Comparison of ENCODE assay signal across 8 mouse cellular contexts in genomic region chr9:37613182-37613910, GRCm38 (mm10). TPM values are rescaled to one million over a fixed set of nuclear protein-coding genes. Genes with fewer than 3 reads are reported as not detected.
DNase-seq lines count a peak whose midpoint lies in the region; ATAC-seq and TF ChIP-seq lines count a peak whose summit lies in the region.

Gene Spa17, minus strand, starts transcription at chr9:37613722.

- H3K79me2 ChIP-seq in heart, adult 2 months (replicated peaks; ENCODE audit: control insufficient read depth, insufficient read depth, low read length), result no peaks in the 10 kb centered on the region

- peak within 1 kb of the TSS; percentile 56 for H3K4me2 ChIP-seq in embryonic facial prominence, embryonic 14.5 days (ENCODE audit: low read depth, low read length)
- H3K4me2 ChIP-seq in limb, embryonic 13.5 days (replicated peaks), result peak within 1 kb of the TSS; percentile 67
- peak within 1 kb of the TSS; percentile 84 for H3K4me2 ChIP-seq in midbrain, embryonic 16.5 days (ENCODE audit: low read length)

- DNase-seq in 3T3-L1 (ENCODE audit: low read depth, low spot score), result peak; percentile 89
- peak; percentile 71 to 80 for DNase-seq in adrenal gland, postnatal 4 days (ENCODE audit: low spot score in 2 of 2)
- peak; percentile 97 for DNase-seq in embryonic facial prominence, embryonic 14.5 days (ENCODE audit: low spot score)
- peak; percentile 90 to 91 for DNase-seq in heart, adult 2 months
- peak; percentile 88 to 90 for DNase-seq in kidney, adult 8-10 months
- DNase-seq in spleen, postnatal 10 days (ENCODE audit: low spot score in 2 of 2), result peak; percentile 78 to 91

- intact Hi-C loops in heart, adult 2 months (cut with DNase I), result loop anchor here (1.0 to 2.0 kb wide), 5 partner anchors 45 to 265 kb away; partner anchors contain the start of gene Ccdc15

- H3K9me3 ChIP-seq in embryonic facial prominence, embryonic 14.5 days (ENCODE audit: control insufficient read depth, low read length), result no peaks in the 10 kb centered on the region
- no peaks in the 10 kb centered on the region for H3K9me3 ChIP-seq in limb, embryonic 13.5 days
- H3K9me3 ChIP-seq in midbrain, embryonic 16.5 days (replicated peaks; ENCODE audit: control insufficient read depth, low read length, poor library complexity, severe bottlenecking), result no peaks in the 10 kb centered on the region

- peak within 1 kb of the TSS; percentile 80 for H3K9ac ChIP-seq in embryonic facial prominence, embryonic 14.5 days (ENCODE audit: low read depth, low read length)
- peak within 1 kb of the TSS; percentile 76 for H3K9ac ChIP-seq in heart, adult 2 months (ENCODE audit: low read depth, low read length)
- peak within 1 kb of the TSS; percentile 75 for H3K9ac ChIP-seq in limb, embryonic 13.5 days
- H3K9ac ChIP-seq in midbrain, embryonic 16.5 days (ENCODE audit: low read depth, low read length), result peak within 1 kb of the TSS; percentile 86

- H3K36me3 ChIP-seq in embryonic facial prominence, embryonic 14.5 days (ENCODE audit: control insufficient read depth, insufficient read depth, low read length), result no peaks in the 10 kb centered on the region
- H3K36me3 ChIP-seq in heart, adult 2 months (ENCODE audit: control insufficient read depth, insufficient read depth, low read length), result no peaks in the 10 kb centered on the region
- no peaks in the 10 kb centered on the region for H3K36me3 ChIP-seq in limb, embryonic 13.5 days
- no peaks in the 10 kb centered on the region for H3K36me3 ChIP-seq in midbrain, embryonic 16.5 days (ENCODE audit: control insufficient read depth, insufficient read depth, low read length)

- TF ChIP-seq POLR2A in heart, adult 2 months (IDR thresholded peaks at IDR 0.05; ENCODE audit: insufficient read depth, low read depth, low read length), result peak; percentile 57

- H3K4me3 ChIP-seq in embryonic facial prominence, embryonic 14.5 days (ENCODE audit: low read depth, low read length), result peak within 1 kb of the TSS; percentile 58
- H3K4me3 ChIP-seq in heart, adult 2 months, result peak within 1 kb of the TSS; percentile 87
- peak within 1 kb of the TSS; percentile 71 for H3K4me3 ChIP-seq in limb, embryonic 13.5 days
- H3K4me3 ChIP-seq in midbrain, embryonic 16.5 days (ENCODE audit: low read depth, low read length), result peak within 1 kb of the TSS; percentile 67

- H3K27me3 ChIP-seq in embryonic facial prominence, embryonic 14.5 days (replicated peaks; ENCODE audit: control insufficient read depth, insufficient read depth, low read length), result no peaks in the 10 kb centered on the region
- no peaks in the 10 kb centered on the region for H3K27me3 ChIP-seq in heart, adult 2 months (ENCODE audit: control insufficient read depth, insufficient read depth, low read length)
- H3K27me3 ChIP-seq in limb, embryonic 13.5 days, result peaks cover 14% of the 10 kb centered on the region; the same call in 1 of the 2 replicates
- H3K27me3 ChIP-seq in midbrain, embryonic 16.5 days (ENCODE audit: control insufficient read depth, insufficient read depth, low read depth, low read length), result no peaks in the 10 kb centered on the region; the same call in 1 of the 2 replicates

- peak; percentile 36; the same call in 1 of the 2 replicates for TF ChIP-seq EP300 in heart, adult 2 months (IDR thresholded peaks at IDR 0.05; ENCODE audit: insufficient read depth, low read depth, low read length)

- WGBS in embryonic facial prominence, embryonic 14.5 days, result under 1% methylated on average over 45 of the region's 45 CpGs
- WGBS in heart, adult 2 months, result under 1% methylated on average over 45 of the region's 45 CpGs
- under 1% methylated on average over 45 of the region's 45 CpGs for WGBS in limb, embryonic 13.5 days
- under 1% methylated on average over 45 of the region's 45 CpGs for WGBS in midbrain, embryonic 16.5 days

- ATAC-seq in embryonic facial prominence, embryonic 14.5 days (ENCODE audit: low read depth), result peak; percentile 97
- peak; percentile 96 for ATAC-seq in limb, embryonic 13.5 days (ENCODE audit: low FRiP score, low read depth)
- peak; percentile 95 for ATAC-seq in midbrain, embryonic 16.5 days

- H3K27ac ChIP-seq in embryonic facial prominence, embryonic 14.5 days (replicated peaks; ENCODE audit: low read depth, low read length), result peak within 1 kb of the TSS; percentile 76
- peak within 1 kb of the TSS; percentile 84 for H3K27ac ChIP-seq in heart, adult 2 months
- H3K27ac ChIP-seq in limb, embryonic 13.5 days, result peak within 1 kb of the TSS; percentile 52; the same call in 1 of the 2 replicates
- peak within 1 kb of the TSS; percentile 93 for H3K27ac ChIP-seq in midbrain, embryonic 16.5 days (ENCODE audit: low read length)

- H3K4me1 ChIP-seq in embryonic facial prominence, embryonic 14.5 days (ENCODE audit: control insufficient read depth, insufficient read depth, low read length), result peaks cover 3% of the 10 kb centered on the region
- H3K4me1 ChIP-seq in heart, adult 2 months (ENCODE audit: control insufficient read depth, insufficient read depth, low read length), result no peaks in the 10 kb centered on the region; the same call in none of the 2 replicates
- peaks cover 11% of the 10 kb centered on the region for H3K4me1 ChIP-seq in limb, embryonic 13.5 days
- H3K4me1 ChIP-seq in midbrain, embryonic 16.5 days (ENCODE audit: control insufficient read depth, insufficient read depth, low read length), result peaks cover 5% of the 10 kb centered on the region

- no peak for TF ChIP-seq CTCF in heart, adult 2 months (IDR thresholded peaks at IDR 0.05)

RNA-seq across cellular contexts. Expression of gene Spa17, which starts in this region (rescaled TPM):
- total RNA-seq in adrenal gland, postnatal 4 days (2021), result 1 to 10 TPM; 2.3 to 3.4 TPM
- polyA plus RNA-seq in embryonic facial prominence, embryonic 14.5 days (2014; fragmentation: Nextera tagmentation; extraction: Ambion mirVana), result 6.9 and 10.2 TPM in 2 replicates
- total RNA-seq in heart, adult 2 months (2021), result 1 to 10 TPM; 1.9 to 3.8 TPM
- 1.6 and 2.3 TPM in 2 replicates for polyA plus RNA-seq in heart, adult 2 months (2012; rRNA removed)
- polyA plus RNA-seq in limb, embryonic 13.5 days (2015; fragmentation: Nextera tagmentation; extraction: Ambion mirVana), result 5.1 and 6.0 TPM in 2 replicates
- polyA plus RNA-seq in midbrain, embryonic 16.5 days (2015; fragmentation: Nextera tagmentation; extraction: Ambion mirVana), result 9.0 and 11.1 TPM in 2 replicates

Comparison
In these comparisons a context has a peak if more than half of its experiments do, and no peak if none do; other contexts are left out.
1. Peak in every context shown above with its lines: DNase-seq, ATAC-seq, H3K4me3 ChIP-seq and H3K27ac ChIP-seq.